Mouse (Mus musculus) gastrocnemius, postnatal 36 days (tissue): Measurements from ENCODE around the gene Stambpl1. TPM values are rescaled to one million over a fixed set of nuclear protein-coding genes. Genes with fewer than 3 reads are reported as not detected.
A peak's percentile ranks its signal among the peaks of the same experiment; 100 is the strongest.

Source experiments
- DNase-seq, 2 experiments: peaks; one replicate each; pipeline ENCODE4 v3.0.0; 2022
- intact Hi-C: fragments of 180-260 bp; cut with DNase I; formaldehyde crosslinking; loops from one replicate; pipeline ENCODE4 v1.15.1; 2025
- long read RNA-seq, 2 experiments: library from polyadenylated mRNA; stranded (forward); transcript quantifications; one replicate each; pipeline ENCODE4 v2.0.0; 2021
- total RNA-seq, 2 experiments: library from RNA; stranded (reverse); gene quantifications; 2 replicates each; pipeline ENCODE4 v1.2.3; 2021

The Stambpl1 gene
- under 1 TPM; 0.79 TPM for total RNA-seq
- long read RNA-seq, experiment 1, result 0 reads
- long read RNA-seq, experiment 2, partial matches to known transcripts, result 0 of 3 reads
- long read RNA-seq, experiment 2, other reads (novel, unspliced or antisense), result 3 of 3 reads

GRCm38 (mm10) chr19:34192008-34192963, at the start of gene Stambpl1:
Gene Stambpl1, plus strand, starts transcription at chr19:34192229.
- intact Hi-C loops, result no loop called here
- DNase-seq, result peak; percentile 46 to 51

GRCm38 (mm10) chr19:34148421-34148820, 43.6 kb upstream of the Stambpl1 start:
- intact Hi-C loops, result no loop called here
- no peak for DNase-seq

GRCm38 (mm10) chr19:34151909-34152308, 40.1 kb upstream of the Stambpl1 start:
- no peak for DNase-seq
- intact Hi-C loops, result no loop called here

GRCm38 (mm10) chr19:34153263-34154144, 38.5 kb upstream of the Stambpl1 start:
- DNase-seq, result no peak
- intact Hi-C loops, result no loop called here

- intact Hi-C loops, result no loop called here
- no peak for DNase-seq
Observed at GRCm38 (mm10) chr19:34162693-34163092, 29.3 kb upstream of the Stambpl1 start.

- intact Hi-C loops, result no loop called here
Observed at GRCm38 (mm10) chr19:34165891-34166290, 26.1 kb upstream of the Stambpl1 start, which contains the start of gene Ankrd22. Gene Ankrd22, minus strand, starts transcription at chr19:34166053.

GRCm38 (mm10) chr19:34166386-34166785, 25.6 kb upstream of the Stambpl1 start:
- intact Hi-C loops, result no loop called here
- DNase-seq, result no peak

More at GRCm38 (mm10) chr19:34165891-34166290, 26.1 kb upstream of the Stambpl1 start, which contains the start of gene Ankrd22:
- DNase-seq, result no peak

- DNase-seq, result no peak
- intact Hi-C loops, result no loop called here
Observed at GRCm38 (mm10) chr19:34167896-34168661, 23.9 kb upstream of the Stambpl1 start.

GRCm38 (mm10) chr19:34169121-34169520, 22.9 kb upstream of the Stambpl1 start:
- DNase-seq, result no peak
- intact Hi-C loops, result no loop called here

GRCm38 (mm10) chr19:34171167-34171566, 20.9 kb upstream of the Stambpl1 start:
- intact Hi-C loops, result no loop called here
- DNase-seq, result no peak

GRCm38 (mm10) chr19:34174004-34174403, 18.0 kb upstream of the Stambpl1 start:
- DNase-seq, result no peak
- intact Hi-C loops, result no loop called here

GRCm38 (mm10) chr19:34179136-34179535, 12.9 kb upstream of the Stambpl1 start:
- no peak for DNase-seq
- intact Hi-C loops, result no loop called here

- DNase-seq, result no peak
- intact Hi-C loops, result no loop called here
Observed at GRCm38 (mm10) chr19:34180316-34180715, 11.7 kb upstream of the Stambpl1 start.

GRCm38 (mm10) chr19:34181234-34181633, 10.8 kb upstream of the Stambpl1 start:
- intact Hi-C loops, result no loop called here
- no peak for DNase-seq

- no peak for DNase-seq
- intact Hi-C loops, result no loop called here
Observed at GRCm38 (mm10) chr19:34182490-34182889, 9.5 kb upstream of the Stambpl1 start.

- intact Hi-C loops, result no loop called here
Observed at GRCm38 (mm10) chr19:34186845-34187244, 5.2 kb upstream of the Stambpl1 start.

GRCm38 (mm10) chr19:34191645-34192007, 403 bp upstream of the Stambpl1 start:
- DNase-seq, result no peak
- intact Hi-C loops, result no loop called here

More at GRCm38 (mm10) chr19:34186845-34187244, 5.2 kb upstream of the Stambpl1 start:
- DNase-seq, result no peak

GRCm38 (mm10) chr19:34193149-34193548, 1.1 kb downstream of the Stambpl1 start:
- intact Hi-C loops, result no loop called here
- DNase-seq, result no peak

GRCm38 (mm10) chr19:34193683-34194082, 1.7 kb downstream of the Stambpl1 start:
- no peak for DNase-seq
- intact Hi-C loops, result no loop called here

- no peak for DNase-seq
- intact Hi-C loops, result no loop called here
Observed at GRCm38 (mm10) chr19:34194132-34194745, 2.2 kb downstream of the Stambpl1 start.
